Mouse (Mus musculus) testis, adult 2 months (tissue): Measurements from ENCODE around the gene Myo1e.

Source experiments
- CTCF ChIP-seq: fragments of 200-500 bp; IDR thresholded peaks from 2 replicates; pipeline ENCODE4 v1.5.1; 2012; ENCODE audit warnings: low read depth, mild to moderate bottlenecking, inconsistent platforms, low read length, moderate library complexity; ENCODE audit not compliant: control insufficient read depth, insufficient read depth, insufficient replicate concordance
- POLR2A ChIP-seq: fragments of 200-500 bp; IDR thresholded peaks from 2 replicates; pipeline ENCODE4 v1.6.1; 2012; ENCODE audit warnings: low read depth, mild to moderate bottlenecking, inconsistent platforms, low read length, moderate library complexity; ENCODE audit not compliant: control insufficient read depth

DNA sequence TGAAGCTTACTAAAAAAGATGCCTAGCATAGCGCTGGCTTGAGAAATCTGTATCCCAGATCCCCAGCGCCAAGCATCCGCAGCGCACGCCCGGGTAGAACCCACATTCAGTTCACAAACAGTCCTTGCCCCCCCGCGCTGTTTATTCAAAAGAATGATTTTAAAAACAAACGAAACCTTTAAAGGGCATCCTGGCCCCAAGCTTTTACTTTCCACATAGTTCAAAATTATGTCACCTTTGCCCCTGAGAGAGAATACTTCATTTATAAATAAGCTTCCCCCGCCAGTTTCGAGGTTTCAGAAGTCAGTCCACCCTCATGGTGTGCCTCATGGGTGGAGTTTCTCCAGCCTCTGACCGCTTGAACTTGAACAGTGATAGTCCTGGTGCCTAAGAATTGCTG, 1.6 kb downstream of the Myo1e start:
- no peak for TF ChIP-seq CTCF
- TF ChIP-seq POLR2A = no peak
